Mouse (Mus musculus) kidney, adult 11 months (tissue): ENCODE data around the gene Pmvk.

Experiments
- DNase-seq: peaks from one replicate; pipeline ENCODE4 v3.0.0; 2022

Gene Pmvk

DNA sequence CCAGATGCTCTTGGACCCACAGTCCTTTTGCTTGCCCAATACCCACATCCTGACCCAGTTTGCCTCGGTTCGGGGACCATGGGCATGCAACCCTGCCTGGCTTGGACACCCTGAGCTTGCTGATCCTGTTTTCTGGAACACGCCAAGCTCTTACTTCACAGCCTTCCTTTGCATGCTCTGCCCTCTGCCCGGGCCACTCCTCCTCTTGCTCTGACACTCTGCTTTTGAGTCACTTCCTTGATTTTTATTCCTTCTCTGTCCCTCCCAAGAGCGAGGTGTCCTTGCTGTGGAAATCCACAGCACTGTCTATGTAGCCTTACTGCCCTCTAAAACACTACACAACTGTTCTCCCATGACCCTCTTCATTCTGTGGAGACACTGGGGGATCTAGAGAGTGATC, 27.9 kb downstream of the Pmvk start:
- no peak for DNase-seq

- peak; percentile 62 for DNase-seq
These were observed 30.6 kb downstream of the Pmvk start for GRCm38 (mm10) chr3:89484766-89485524.

- DNase-seq: no peak
These were observed 31.8 kb downstream of the Pmvk start for GRCm38 (mm10) chr3:89486111-89486510.

GRCm38 (mm10) chr3:89486916-89487702, 32.8 kb downstream of the Pmvk start:
- DNase-seq: no peak

DNA sequence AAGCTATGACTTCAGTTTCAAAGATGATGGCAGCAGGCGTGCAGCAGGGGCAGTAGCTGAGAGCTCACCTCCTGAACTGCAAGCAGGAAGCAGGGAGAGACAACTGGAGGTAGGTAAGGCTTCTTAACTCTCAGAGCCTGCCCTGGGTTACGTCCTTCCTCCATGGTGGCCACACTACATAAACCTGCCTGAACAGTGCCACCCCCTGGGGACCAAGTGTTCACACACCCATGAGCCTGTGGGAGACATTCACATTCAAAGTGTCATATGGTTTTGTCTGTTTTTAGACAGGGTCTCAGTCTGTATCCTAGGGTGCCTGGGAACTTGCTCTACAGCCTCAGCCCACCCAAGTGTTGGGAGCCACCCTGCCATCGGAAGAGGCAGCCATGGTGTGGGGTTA, 36.4 kb downstream of the Pmvk start:
- no peak for DNase-seq

DNA sequence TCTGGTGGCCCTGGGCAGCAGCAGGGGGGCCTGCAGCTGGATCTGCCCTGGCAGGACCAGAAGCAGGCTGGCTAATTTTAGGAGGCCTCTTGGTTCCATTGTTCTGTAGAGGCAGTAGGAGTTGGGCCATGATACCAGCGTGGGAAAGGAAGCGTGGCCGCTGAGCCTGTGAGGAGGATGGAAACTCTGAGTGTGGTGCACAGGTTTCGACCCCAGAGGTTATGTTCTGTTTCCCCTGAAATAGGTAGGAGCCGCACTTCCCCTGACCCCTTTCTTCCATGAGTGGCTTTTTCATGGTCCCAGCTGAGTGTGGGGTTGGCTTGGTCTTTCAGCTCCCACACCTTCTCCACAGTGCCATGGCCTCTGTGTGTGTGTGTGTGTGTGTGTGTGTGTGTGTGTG, 37.2 kb downstream of the Pmvk start:
- DNase-seq: no peak

DNA sequence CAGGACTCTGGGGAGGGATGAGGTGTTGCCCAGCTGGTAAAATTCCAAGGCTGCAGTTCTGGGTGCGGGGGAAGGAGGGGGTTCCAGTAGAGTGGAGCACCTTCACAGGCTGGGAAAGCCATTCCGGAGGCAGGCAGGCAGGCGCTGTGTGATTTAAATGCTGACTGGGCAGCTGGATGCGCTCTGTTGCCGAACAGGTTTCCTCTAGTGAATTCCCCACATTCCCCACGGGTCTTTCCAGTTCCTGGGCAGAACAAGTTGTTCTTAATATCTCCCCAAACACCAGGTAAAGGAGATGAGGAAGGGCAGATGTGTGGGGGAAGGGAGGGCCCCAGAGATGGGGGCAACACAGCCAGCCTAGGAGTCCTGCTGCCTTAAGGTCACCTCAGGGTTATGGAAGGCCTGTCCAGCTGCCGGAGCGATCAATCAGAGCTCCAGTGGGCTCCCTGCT, 38.4 kb downstream of the Pmvk start:
- DNase-seq: peak; percentile 87

DNA sequence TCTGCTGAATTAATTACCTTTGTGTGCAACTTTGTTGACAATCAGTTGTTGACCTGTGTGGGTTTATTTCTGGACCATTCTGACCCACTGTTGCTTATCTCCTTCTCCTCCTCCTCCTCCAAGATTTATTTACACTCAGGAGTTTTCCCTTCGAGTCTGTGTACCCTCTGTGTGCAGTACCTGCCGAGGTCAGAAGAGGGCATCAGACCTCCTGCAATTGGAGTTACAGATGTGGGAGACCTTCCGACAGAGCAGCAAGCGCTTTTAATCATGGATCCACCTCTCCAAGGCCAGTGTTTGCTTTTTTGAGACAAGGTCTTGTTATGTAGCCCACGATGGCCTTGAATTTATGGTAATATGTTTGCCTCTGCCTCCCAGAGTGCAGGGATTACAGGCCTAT, 40.3 kb downstream of the Pmvk start:
- no peak for DNase-seq

DNA sequence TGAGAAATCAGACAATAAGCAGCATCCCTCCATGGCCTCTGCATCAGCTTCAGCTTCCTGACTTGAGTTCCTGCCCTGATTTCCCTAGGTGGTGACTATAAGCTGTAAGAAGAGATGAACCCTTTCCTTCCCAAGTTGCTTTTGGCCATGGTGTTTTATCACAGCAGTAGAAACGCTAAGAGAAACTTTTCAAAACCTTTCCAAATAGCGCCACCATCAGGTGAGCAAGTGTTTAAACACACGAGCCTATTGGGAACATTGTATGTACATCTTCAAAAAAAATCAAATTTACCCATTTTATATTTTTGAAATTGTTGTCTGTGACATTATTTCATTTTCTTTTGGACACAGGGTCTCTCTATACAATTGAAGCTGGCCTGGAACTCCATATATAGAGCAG, 42.0 kb downstream of the Pmvk start:
- no peak for DNase-seq

DNA sequence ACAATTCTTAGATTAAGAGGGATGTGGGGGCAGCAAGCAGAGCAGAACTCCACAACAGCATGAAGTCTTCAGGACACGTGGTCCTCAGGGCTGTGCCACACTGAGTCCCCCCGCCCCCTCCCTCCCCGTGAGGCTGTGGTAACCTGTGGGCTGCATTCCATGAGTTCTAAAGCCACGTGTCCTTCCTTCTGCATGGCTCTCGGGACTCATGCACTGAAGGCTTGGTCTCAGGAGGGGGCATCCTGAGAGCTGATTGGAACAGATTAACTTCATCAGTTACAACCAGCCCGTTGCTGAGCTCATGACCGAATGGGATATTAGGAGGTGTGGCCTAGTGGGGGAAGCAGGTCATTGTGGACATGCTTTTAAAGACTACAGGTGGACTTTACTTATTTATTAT, 45.4 kb downstream of the Pmvk start:
- DNase-seq: no peak

GRCm38 (mm10) chr3:89501486-89501885, 47.1 kb downstream of the Pmvk start:
- DNase-seq: no peak

DNA sequence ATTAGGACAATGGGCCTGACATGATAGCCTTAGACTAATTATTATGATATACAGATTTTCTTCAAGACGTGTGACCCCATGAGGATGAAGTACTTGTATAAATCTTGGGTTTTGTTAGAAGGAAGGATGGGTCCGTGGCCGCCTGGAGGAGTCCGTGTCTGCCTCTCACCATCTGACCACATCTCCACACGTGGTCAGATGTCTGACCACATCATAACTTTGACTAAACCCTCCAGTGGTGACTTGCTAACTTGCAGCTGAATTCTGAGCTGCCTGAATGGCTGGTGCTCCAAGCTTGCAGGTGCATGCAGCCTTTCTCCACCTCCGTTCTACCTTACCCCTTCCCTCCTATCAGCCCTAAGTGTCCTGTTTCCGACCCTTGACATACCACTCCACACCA, 48.2 kb downstream of the Pmvk start:
- no peak for DNase-seq

- DNase-seq: no peak
These were observed 53.7 kb downstream of the Pmvk start for GRCm38 (mm10) chr3:89508041-89508440.

DNA sequence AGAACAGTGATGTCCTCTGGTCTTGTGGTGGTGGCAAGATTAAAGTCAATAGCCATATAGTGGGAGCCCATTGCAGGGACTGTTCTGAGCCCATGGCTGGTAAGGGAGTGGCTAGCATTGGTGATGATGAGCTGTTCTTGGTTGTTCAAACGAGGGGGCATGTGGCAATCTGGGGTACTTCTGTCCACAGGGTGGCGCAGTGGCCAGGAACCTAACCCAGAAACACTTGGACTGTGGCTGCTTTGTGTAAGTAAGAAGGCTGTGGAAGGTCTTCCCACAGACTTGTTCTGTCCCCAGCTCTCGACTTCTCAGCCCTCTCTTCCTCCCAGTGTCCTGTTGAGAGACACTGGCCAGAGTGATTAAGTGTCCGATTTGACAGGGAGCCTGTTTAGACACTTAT, 56.6 kb downstream of the Pmvk start:
- DNase-seq: no peak

- no peak for DNase-seq
These were observed 57.1 kb downstream of the Pmvk start for GRCm38 (mm10) chr3:89511400-89511799.

GRCm38 (mm10) chr3:89512225-89512624, 57.9 kb downstream of the Pmvk start:
- DNase-seq: no peak

DNA sequence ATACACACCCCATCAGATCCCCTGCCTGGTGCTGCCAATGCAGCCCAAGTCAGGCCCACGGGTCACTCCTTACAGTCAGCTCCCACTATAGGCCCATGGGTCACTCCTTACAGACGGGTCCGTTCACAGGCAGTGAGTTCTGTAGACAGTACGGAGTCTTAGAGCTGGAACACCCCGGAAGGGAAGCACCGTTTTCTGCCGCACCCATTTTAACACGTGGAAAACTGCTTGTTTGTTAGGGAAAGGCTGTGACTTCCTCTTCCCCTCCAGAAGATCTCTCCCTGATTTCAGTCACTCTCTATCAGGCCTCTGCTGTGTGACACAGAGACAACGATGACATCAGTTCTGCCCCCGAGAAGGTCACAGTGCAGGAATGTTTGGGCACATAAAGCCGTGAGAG, 61.1 kb downstream of the Pmvk start:
- no peak for DNase-seq

- DNase-seq: no peak
These were observed 62.0 kb downstream of the Pmvk start for GRCm38 (mm10) chr3:89516321-89516720.
